In genomic region chr3:153292853-153293252, GRCm38 (mm10) we compare ENCODE assay signal across 11 mouse cellular contexts.
DNase-seq lines count a peak whose midpoint lies in the region; ATAC-seq and TF ChIP-seq lines count a peak whose summit lies in the region.
"Had no signal": no experiment of that assay in that cellular context is flagged by ENCODE, and none has a peak within 500 bp of the region (broad histone marks: within the 10 kb centered on the region; RNA-seq: fewer than 3 reads in every experiment).

No protein-coding gene starts in this region.

- H3K9me3 ChIP-seq in MEL (replicated peaks; ENCODE audit: insufficient read depth, low read length): no peaks in the 10 kb centered on the region
- no peaks in the 10 kb centered on the region for H3K9me3 ChIP-seq in intestine, embryonic 16.5 days (ENCODE audit: control insufficient read depth, low read length)
- H3K9me3 ChIP-seq: forebrain, embryonic 13.5 days; hindbrain, embryonic 12.5 days had no signal

- no peak overlapping the region for H3K4me2 ChIP-seq in intestine, embryonic 16.5 days (ENCODE audit: low read depth, low read length)
- H3K4me2 ChIP-seq: forebrain, embryonic 13.5 days; hindbrain, embryonic 12.5 days had no signal

- no peak for TF ChIP-seq EP300 in MEL (IDR thresholded peaks at IDR 0.05; ENCODE audit: low read depth in 1 of 2, low read length in 2 of 2)

- ATAC-seq in intestine, embryonic 16.5 days: peak; percentile 52; the same call in 1 of the 2 replicates
- ATAC-seq: forebrain, embryonic 13.5 days had no signal

- no peak overlapping the region for H3K4me3 ChIP-seq in layer of hippocampus, adult 2 months
- peak overlapping the region in 1 of 2 experiments; percentile 2; a peak in 1 of 4 replicates for H3K4me3 ChIP-seq in MEL (ENCODE audit: control insufficient read depth in 1 of 2, insufficient read depth in 1 of 2, low read depth in 2 of 2, low read length in 2 of 2)
- H3K4me3 ChIP-seq in intestine, embryonic 16.5 days (ENCODE audit: low read length): no peak overlapping the region
- H3K4me3 ChIP-seq: forebrain, embryonic 13.5 days; hindbrain, embryonic 12.5 days had no signal

- H3K36me3 ChIP-seq in MEL (ENCODE audit: control insufficient read depth in 1 of 2, insufficient read depth in 2 of 2, low read length in 2 of 2): peaks cover 0 to 3% of the 10 kb centered on the region in 2 experiments; a peak in 2 of 4 replicates
- no peaks in the 10 kb centered on the region for H3K36me3 ChIP-seq in intestine, embryonic 16.5 days (ENCODE audit: control insufficient read depth, insufficient read depth, low read length)
- H3K36me3 ChIP-seq: hindbrain, embryonic 12.5 days had no signal

- H3K27ac ChIP-seq in layer of hippocampus, adult 2 months: 0 out of 2 replicates have a peak overlapping the region, but pooled peaks have one; percentile 36
- no peak overlapping the region for H3K27ac ChIP-seq in MEL (ENCODE audit: control insufficient read depth, low read depth, low read length)
- H3K27ac ChIP-seq in intestine, embryonic 16.5 days (ENCODE audit: low read length): no peak overlapping the region
- H3K27ac ChIP-seq: forebrain, embryonic 13.5 days; hindbrain, embryonic 12.5 days; liver, embryonic 14.5 days had no signal

- DNase-seq in layer of hippocampus, adult 2 months (ENCODE audit: low spot score in 2 of 2): no peak
- no peak for DNase-seq in layer of hippocampus, adult 9-11 months
- peak; percentile 91 for DNase-seq in MEL (ENCODE audit: low read depth, low spot score)
- peak; percentile 4 to 20 for DNase-seq in monocyte, adult 2 months (ENCODE audit: low read depth in 1 of 2, low spot score in 2 of 2)
- no peak for DNase-seq in right cerebral cortex, postnatal 25 days
- DNase-seq in T-cell, adult 2 months (ENCODE audit: low spot score): no peak
- DNase-seq: kidney, postnatal 25 days had no signal

- H3K9ac ChIP-seq in MEL (ENCODE audit: control insufficient read depth, low read depth, low read length, poor library complexity, severe bottlenecking): 0 out of 2 replicates have a peak overlapping the region, but pooled peaks have one; percentile 5
- no peak overlapping the region for H3K9ac ChIP-seq in intestine, embryonic 16.5 days (ENCODE audit: low read depth, low read length)
- H3K9ac ChIP-seq: forebrain, embryonic 13.5 days; hindbrain, embryonic 12.5 days; liver, embryonic 14.5 days had no signal

- 90% methylated on average over 5 of the region's 5 CpGs for WGBS in intestine, embryonic 16.5 days

- no peaks in the 10 kb centered on the region for H3K79me2 ChIP-seq in MEL (ENCODE audit: control insufficient read depth, insufficient read depth, low read length, poor library complexity)

- TF ChIP-seq POLR2A in MEL (IDR thresholded peaks at IDR 0.05; ENCODE audit: control insufficient read depth in 1 of 2, insufficient read depth in 1 of 2, low read depth in 1 of 2, low read length in 2 of 2, poor library complexity in 1 of 2): peak in 1 of 2 experiments; percentile 55; a peak in 2 of 4 replicates

- no peak for TF ChIP-seq CTCF in layer of hippocampus, adult 2 months (conservative IDR thresholded peaks at IDR 0.05)
- no peak for TF ChIP-seq CTCF in MEL (IDR thresholded peaks at IDR 0.05 in 2 of 3, conservative IDR thresholded peaks at IDR 0.05 in 1 of 3; ENCODE audit: control insufficient read depth in 1 of 3, insufficient read depth in 1 of 3, low read depth in 2 of 3, low read length in 3 of 3, poor library complexity in 1 of 3, severe bottlenecking in 1 of 3)

- TF ChIP-seq RAD21 in MEL (IDR thresholded peaks at IDR 0.05; ENCODE audit: low read depth, low read length): no peak

- H3K27me3 ChIP-seq in MEL (ENCODE audit: control insufficient read depth in 1 of 2, insufficient read depth in 2 of 2, low read length in 2 of 2): no peaks in the 10 kb centered on the region
- H3K27me3 ChIP-seq in intestine, embryonic 16.5 days (replicated peaks; ENCODE audit: control insufficient read depth, insufficient read depth, low read length): no peaks in the 10 kb centered on the region
- H3K27me3 ChIP-seq: forebrain, embryonic 13.5 days; hindbrain, embryonic 12.5 days had no signal

- peaks cover 0 to 3% of the 10 kb centered on the region in 2 experiments; a peak in 2 of 4 replicates for H3K4me1 ChIP-seq in MEL (ENCODE audit: control insufficient read depth in 1 of 2, insufficient read depth in 2 of 2, low read length in 2 of 2)
- no peaks in the 10 kb centered on the region for H3K4me1 ChIP-seq in intestine, embryonic 16.5 days (ENCODE audit: control insufficient read depth, insufficient read depth, low read length)
- H3K4me1 ChIP-seq: hindbrain, embryonic 12.5 days had no signal

TF ChIP-seq in MEL, 35 proteins besides CTCF, POLR2A, EP300 and RAD21:
- TF ChIP-seq MXI1 (IDR thresholded peaks at IDR 0.05; ENCODE audit: low read depth, low read length): no peak
- TF ChIP-seq HCFC1 (IDR thresholded peaks at IDR 0.05; ENCODE audit: low read depth, low read length): peak; percentile 36; the same call in 1 of the 2 replicates
- TF ChIP-seq NRF1 (IDR thresholded peaks at IDR 0.05; ENCODE audit: insufficient read depth, low read depth, low read length, poor library complexity, severe bottlenecking): no peak
- no peak for TF ChIP-seq MAFK (IDR thresholded peaks at IDR 0.05; ENCODE audit: borderline replicate concordance, low read depth, low read length)
- 0 out of 2 replicates have a peak, but pooled peaks have one; percentile 7 for TF ChIP-seq NELFE (IDR thresholded peaks at IDR 0.05; ENCODE audit: low read depth, low read length)
- no peak for TF ChIP-seq UBTF (IDR thresholded peaks at IDR 0.05; ENCODE audit: borderline replicate concordance, insufficient read depth, low read depth, low read length)
- no peak for TF ChIP-seq MYB (IDR thresholded peaks at IDR 0.05; ENCODE audit: low read depth, low read length)
- no peak for TF ChIP-seq JUND (IDR thresholded peaks at IDR 0.05; ENCODE audit: low read depth, low read length)
- TF ChIP-seq MEF2A (IDR thresholded peaks at IDR 0.05; ENCODE audit: extremely low read depth, insufficient replicate concordance, low read depth, low read length, poor library complexity, severe bottlenecking): no peak
- TF ChIP-seq CHD1 (IDR thresholded peaks at IDR 0.05; ENCODE audit: low read depth, low read length): no peak
- TF ChIP-seq MAZ (IDR thresholded peaks at IDR 0.05; ENCODE audit: low read depth, low read length): no peak
- no peak for TF ChIP-seq ZKSCAN1 (IDR thresholded peaks at IDR 0.05; ENCODE audit: low read depth, low read length)
- no peak for TF ChIP-seq TBP (IDR thresholded peaks at IDR 0.05; ENCODE audit: low read depth, low read length)
- no peak for TF ChIP-seq ETS1 (IDR thresholded peaks at IDR 0.05; ENCODE audit: low read depth, low read length)
- TF ChIP-seq POLR2AphosphoS2 (IDR thresholded peaks at IDR 0.05; ENCODE audit: low read length): no peak
- no peak for TF ChIP-seq ZNF384 (IDR thresholded peaks at IDR 0.05; ENCODE audit: low read depth, low read length)
- TF ChIP-seq GABPA (IDR thresholded peaks at IDR 0.05; ENCODE audit: low read depth, low read length): no peak
- peak; percentile 95 for TF ChIP-seq ELF1 (IDR thresholded peaks at IDR 0.05; ENCODE audit: low read depth, low read length)
- no peak for TF ChIP-seq TCF12 (IDR thresholded peaks at IDR 0.05; ENCODE audit: low read depth, low read length)
- no peak for TF ChIP-seq BHLHE40 (IDR thresholded peaks at IDR 0.05; ENCODE audit: borderline replicate concordance, low read depth, low read length)
- no peak for TF ChIP-seq SIN3A (IDR thresholded peaks at IDR 0.05; ENCODE audit: low read length)
- TF ChIP-seq MYC (IDR thresholded peaks at IDR 0.05; ENCODE audit: low read depth, low read length): no peak
- TF ChIP-seq E2F4 (IDR thresholded peaks at IDR 0.05; ENCODE audit: borderline replicate concordance, low read depth, low read length): no peak
- TF ChIP-seq USF1 (IDR thresholded peaks at IDR 0.05; ENCODE audit: low read depth, low read length): no peak
- TF ChIP-seq MAX (IDR thresholded peaks at IDR 0.05; ENCODE audit: low read length): no peak
- TF ChIP-seq GATA1 (IDR thresholded peaks at IDR 0.05; ENCODE audit: low read depth, low read length): no peak

Comparison
In these comparisons a context has a peak if more than half of its experiments do, and no peak if none do; other contexts are left out.
1. DNase-seq: peak in MEL (single experiment) and monocyte, adult 2 months (2 of 2); none in layer of hippocampus, adult 2 months (0 of 2), layer of hippocampus, adult 9-11 months (single experiment), right cerebral cortex, postnatal 25 days (single experiment) and T-cell, adult 2 months (single experiment).